Mouse (Mus musculus) cerebellum, adult 11-12 months (tissue): Measurements from ENCODE around the gene Pdzk1ip1.
A peak's percentile ranks its signal among the peaks of the same experiment; 100 is the strongest.

ENCODE experiments used
- DNase-seq: peaks from one replicate; pipeline ENCODE4 v3.0.0; 2022

The Pdzk1ip1 gene

GRCm38 (mm10) chr4:115123507-115123906 lies 35.0 kb downstream of the Pdzk1ip1 start:
- DNase-seq: no peak

- DNase-seq: no peak
These were observed 36.2 kb downstream of the Pdzk1ip1 start for GRCm38 (mm10) chr4:115124713-115125112.

GRCm38 (mm10) chr4:115133085-115133484 lies 44.6 kb downstream of the Pdzk1ip1 start:
- no peak for DNase-seq

GRCm38 (mm10) chr4:115133621-115134295 lies 45.2 kb downstream of the Pdzk1ip1 start, which contains the start of gene Cyp4x1:
Gene Cyp4x1 (minus strand): TSS chr4:115134281.
- DNase-seq: peak; percentile 86

- DNase-seq: peak; percentile 31
These were observed 45.8 kb downstream of the Pdzk1ip1 start for GRCm38 (mm10) chr4:115134296-115134630.
